Mouse (Mus musculus) intestine, embryonic 16.5 days (tissue): ENCODE results near the gene Ebf3. TPM values are rescaled to one million over a fixed set of nuclear protein-coding genes. Genes with fewer than 3 reads are reported as not detected.

Source experiments
- ATAC-seq: fragments of 200-750 bp; cut with Nextera tagmentation; 2 replicates; pipeline ENCODE4 v1.8.0; 2017; ENCODE audit warnings: moderate TSS enrichment, moderate library complexity
- H3K27ac ChIP-seq: fragments of 300-500 bp; sonication (generic); 2 replicates; pipeline ENCODE4 v1.5.1; 2014; ENCODE audit warnings: mild to moderate bottlenecking, low read length
- H3K27me3 ChIP-seq: fragments of 300-500 bp; sonication (generic); replicated peaks from 2 replicates; pipeline ENCODE4 v1.6.1; 2014; ENCODE audit warnings: low read length, control low read depth, mixed read lengths; ENCODE audit not compliant: control insufficient read depth, insufficient read depth
- H3K36me3 ChIP-seq: fragments of 300-500 bp; sonication (generic); 2 replicates; pipeline ENCODE4 v1.6.1; 2014; ENCODE audit warnings: low read length, control low read depth; ENCODE audit not compliant: control insufficient read depth, insufficient read depth
- H3K4me1 ChIP-seq: fragments of 300-500 bp; sonication (generic); 2 replicates; pipeline ENCODE4 v1.6.1; 2014; ENCODE audit warnings: low read length, control low read depth, mixed read lengths; ENCODE audit not compliant: control insufficient read depth, insufficient read depth
- H3K4me2 ChIP-seq: fragments of 300-500 bp; sonication (generic); 2 replicates; pipeline ENCODE4 v1.6.1; 2014; ENCODE audit warnings: low read depth, low read length, control low read depth
- H3K4me3 ChIP-seq: fragments of 300-500 bp; sonication (generic); 2 replicates; pipeline ENCODE4 v1.5.1; 2014; ENCODE audit warnings: mild to moderate bottlenecking, low read length
- H3K9ac ChIP-seq: fragments of 300-500 bp; sonication (generic); 2 replicates; pipeline ENCODE4 v1.6.1; 2014; ENCODE audit warnings: low read depth, low read length
- H3K9me3 ChIP-seq: fragments of 300-500 bp; sonication (generic); 2 replicates; pipeline ENCODE4 v1.6.1; 2016; ENCODE audit warnings: low read length, control low read depth; ENCODE audit not compliant: control insufficient read depth
- WGBS: fragments of 180-500 bp; shearing (Covaris S2); extraction: QIAGEN DNeasy Blood & Tissue Kit; methylation state at CpG from one replicate; pipeline ENCODE4 v1.1.7; 2014; 5-methylcytosine and 5-hydroxymethylcytosine counted together
- polyA plus RNA-seq: library from polyadenylated mRNA; unstranded; fragments of >200 nt; fragmentation: Nextera tagmentation; extraction: Ambion mirVana; gene quantifications from 2 replicates; pipeline ENCODE4 v1.2.1, GENCODE M21; 2015

Ebf3 gene
- polyA plus RNA-seq, 1 experiment from 2014 or later, result 0.43 TPM

DNA sequence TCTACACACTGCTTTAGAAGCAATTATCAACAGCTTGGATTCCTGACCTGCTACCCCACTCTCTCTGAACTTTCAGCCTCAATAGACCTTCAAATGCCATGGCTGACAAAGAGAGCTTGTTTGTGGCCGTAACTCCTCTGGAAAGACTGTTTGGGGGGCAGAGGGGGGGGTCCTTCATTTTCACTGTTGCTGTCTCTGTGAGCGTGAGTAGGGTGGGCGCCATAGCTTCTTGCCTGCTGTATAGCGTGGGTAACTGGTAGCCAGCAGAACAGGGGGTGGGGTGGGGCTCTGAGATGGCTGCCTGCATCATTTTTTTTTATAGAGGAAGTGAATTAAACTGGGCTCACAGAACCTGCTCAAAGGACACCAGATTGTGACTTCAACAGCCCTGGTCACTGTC, 114.7 kb downstream of the Ebf3 start:
- Histone ChIP-seq H3K9ac (no peak overlapping the region), H3K27ac (no peak overlapping the region), H3K4me3 (no peak overlapping the region), H3K4me1 (no peaks in the 10 kb centered on the region), H3K4me2 (no peak overlapping the region), H3K36me3 (no peaks in the 10 kb centered on the region), H3K9me3 (no peaks in the 10 kb centered on the region), H3K27me3 (peaks cover 5% of the 10 kb centered on the region; the same call in 1 of the 2 replicates)
- no peak for ATAC-seq
- WGBS, result 93% methylated on average over 4 of the region's 4 CpGs

DNA sequence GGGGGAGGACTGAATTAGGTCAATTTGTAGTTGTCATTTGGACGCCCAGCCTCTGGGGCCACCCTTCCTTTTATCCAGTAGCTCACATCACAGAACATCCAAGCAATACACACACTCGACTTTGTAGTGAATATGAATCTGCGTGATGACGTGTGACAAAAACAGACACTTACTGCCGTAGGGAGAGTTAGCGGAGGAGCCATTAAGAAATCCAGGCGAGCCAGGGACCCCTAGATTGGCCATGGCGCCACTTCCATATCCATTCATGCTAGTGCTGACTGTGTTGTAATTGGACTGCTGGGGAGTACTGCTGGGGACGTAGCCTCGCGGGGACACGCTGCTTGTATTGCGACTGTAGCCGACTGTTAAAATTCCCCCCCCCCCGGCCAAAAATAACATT, 115.3 kb downstream of the Ebf3 start:
- Histone ChIP-seq H3K27ac (no peak overlapping the region), H3K27me3 (peaks cover 5% of the 10 kb centered on the region; the same call in 1 of the 2 replicates), H3K9ac (no peak overlapping the region), H3K4me1 (no peaks in the 10 kb centered on the region), H3K4me2 (no peak overlapping the region), H3K9me3 (no peaks in the 10 kb centered on the region), H3K4me3 (no peak overlapping the region), H3K36me3 (no peaks in the 10 kb centered on the region)
- ATAC-seq, result no peak
- 93% methylated on average over 15 of the region's 15 CpGs for WGBS

DNA sequence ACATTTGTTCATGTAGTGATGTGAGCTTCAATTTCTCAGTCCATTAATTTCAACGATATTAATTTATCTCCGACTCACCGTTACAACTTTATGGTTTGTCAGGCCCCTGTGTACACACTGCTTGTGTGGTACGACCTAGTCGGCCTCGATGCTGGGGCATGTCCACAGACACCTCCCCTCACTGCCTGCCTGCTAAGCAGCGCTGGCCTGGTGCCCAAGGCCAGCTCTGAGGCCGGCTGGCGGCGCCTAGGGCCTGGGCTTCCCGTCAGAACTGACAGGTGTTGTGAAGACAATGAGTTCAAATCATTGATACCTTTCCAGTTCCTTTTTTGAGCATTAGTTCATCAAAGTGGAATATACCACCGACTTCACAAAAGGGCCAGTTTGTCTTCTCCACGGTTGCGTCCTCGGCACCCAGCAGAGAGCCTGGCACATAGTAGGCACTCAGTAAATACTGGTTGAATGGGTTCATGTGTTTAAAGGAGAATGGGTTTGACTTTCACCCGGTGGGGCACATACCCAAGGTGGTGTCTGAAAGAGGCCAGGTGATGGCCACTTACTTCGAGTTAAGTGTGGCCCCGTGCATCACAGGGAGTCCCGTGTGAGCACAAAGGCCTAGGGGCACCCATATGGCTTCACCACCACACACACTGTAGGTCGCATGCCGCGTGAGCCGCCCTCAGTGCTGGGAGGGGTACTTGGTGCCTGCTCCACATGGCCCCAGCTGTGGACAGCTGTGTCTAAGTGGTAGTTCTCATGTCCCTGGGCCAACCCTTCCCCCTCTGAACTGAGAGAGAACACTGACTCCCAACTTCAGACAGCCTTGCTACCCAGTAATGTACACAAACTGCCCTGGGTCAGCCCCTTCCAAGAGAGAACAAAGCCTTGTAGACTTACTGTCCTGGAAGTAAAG, 116.9 kb downstream of the Ebf3 start:
- no peaks in the 10 kb centered on the region for H3K36me3 ChIP-seq
- no peak overlapping the region for H3K4me3 ChIP-seq
- H3K9me3 ChIP-seq, result no peaks in the 10 kb centered on the region
- no peak overlapping the region for H3K4me2 ChIP-seq
- no peak overlapping the region for H3K27ac ChIP-seq
- peak; percentile 67 for ATAC-seq
- H3K9ac ChIP-seq, result no peak overlapping the region
- 72% methylated on average over 23 of the region's 23 CpGs for WGBS
- no peaks in the 10 kb centered on the region for H3K4me1 ChIP-seq
- H3K27me3 ChIP-seq, result peaks cover 5% of the 10 kb centered on the region; the same call in 1 of the 2 replicates

DNA sequence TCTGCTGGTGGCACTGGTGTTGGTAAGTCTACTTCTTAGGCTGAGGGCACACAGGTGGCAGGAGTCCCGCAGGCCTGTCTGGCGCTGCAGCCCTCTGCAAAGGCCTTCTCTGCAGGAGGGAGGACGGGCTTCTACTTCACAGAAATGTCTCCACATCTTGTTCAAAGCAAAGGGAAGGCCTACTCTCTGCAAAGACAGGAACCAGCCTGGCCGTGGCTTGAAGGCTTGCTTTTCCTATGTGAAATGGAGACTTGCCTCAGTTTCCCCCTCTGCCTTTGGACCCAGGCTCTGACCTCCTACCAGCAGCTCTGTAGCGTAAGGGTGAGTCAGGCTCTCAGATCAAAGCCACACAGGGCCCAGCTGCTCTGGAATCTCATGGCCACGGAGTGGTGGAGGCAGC, 117.7 kb downstream of the Ebf3 start:
- 84% methylated on average over 6 of the region's 6 CpGs for WGBS
- H3K27me3 ChIP-seq, result no peaks in the 10 kb centered on the region; the same call in 1 of the 2 replicates

DNA sequence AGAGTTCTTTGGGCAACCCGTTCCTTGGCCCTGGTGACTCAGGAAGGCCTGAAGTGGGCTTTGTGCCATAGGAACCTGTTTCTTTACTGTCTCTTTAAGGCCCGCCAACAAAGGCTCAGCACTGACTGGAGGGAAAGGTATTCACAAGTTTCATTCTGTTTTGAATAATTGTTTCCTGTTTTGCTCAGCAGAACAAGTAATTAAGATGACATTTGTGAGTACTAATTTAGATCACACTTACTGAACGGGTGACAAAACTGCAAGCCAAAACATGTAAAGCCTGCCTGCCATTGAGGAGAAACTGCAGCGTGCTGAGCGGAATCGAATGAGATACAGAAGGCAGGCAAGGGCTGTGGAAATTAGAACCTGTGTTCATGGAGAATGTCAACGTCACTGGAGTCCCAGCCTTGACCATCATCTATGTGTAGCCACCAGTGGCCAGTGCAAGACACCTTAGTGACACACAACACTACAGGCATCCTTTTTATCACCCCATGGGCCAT, 121.4 kb downstream of the Ebf3 start:
- Histone ChIP-seq H3K36me3 (no peaks in the 10 kb centered on the region), H3K9ac (no peak overlapping the region), H3K4me3 (no peak overlapping the region), H3K27ac (no peak overlapping the region), H3K4me1 (no peaks in the 10 kb centered on the region), H3K4me2 (no peak overlapping the region), H3K27me3 (no peaks in the 10 kb centered on the region), H3K9me3 (no peaks in the 10 kb centered on the region)
- WGBS, result 80% methylated on average over 7 of the region's 7 CpGs
- ATAC-seq, result no peak

More for the DNA sequence above, 117.7 kb downstream of the Ebf3 start:
- Histone ChIP-seq H3K4me2 (no peak overlapping the region), H3K4me3 (no peak overlapping the region), H3K36me3 (no peaks in the 10 kb centered on the region), H3K27ac (no peak overlapping the region), H3K9me3 (no peaks in the 10 kb centered on the region), H3K4me1 (no peaks in the 10 kb centered on the region), H3K9ac (no peak overlapping the region)
- no peak for ATAC-seq

DNA sequence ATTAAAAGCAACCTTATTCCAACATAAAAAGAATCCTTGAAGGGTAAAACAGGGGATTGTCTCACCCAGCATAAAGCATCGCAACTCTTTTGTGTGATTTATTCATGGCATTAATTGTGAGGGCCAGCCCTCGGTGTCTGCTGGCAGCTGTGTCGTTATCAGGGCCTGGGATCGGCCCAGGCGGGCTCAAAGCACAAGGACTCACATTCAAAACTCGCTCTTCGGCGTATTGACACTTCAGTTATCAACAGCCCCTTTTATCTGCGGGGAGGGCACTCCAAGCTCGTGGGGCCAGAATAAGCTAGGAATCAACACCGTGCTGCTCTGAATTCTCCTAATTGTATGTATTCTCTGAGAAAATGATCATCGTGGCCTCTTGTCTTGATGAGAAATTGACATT, 122.4 kb downstream of the Ebf3 start:
- H3K36me3 ChIP-seq, result no peaks in the 10 kb centered on the region
- H3K9ac ChIP-seq, result no peak overlapping the region
- peak overlapping the region; percentile 5; the same call in 1 of the 2 replicates for H3K4me2 ChIP-seq
- no peak overlapping the region for H3K27ac ChIP-seq
- H3K27me3 ChIP-seq, result no peaks in the 10 kb centered on the region
- ATAC-seq, result peak; percentile 46; the same call in 1 of the 2 replicates
- no peak overlapping the region for H3K4me3 ChIP-seq
- no peaks in the 10 kb centered on the region for H3K4me1 ChIP-seq
- no peaks in the 10 kb centered on the region for H3K9me3 ChIP-seq
- 48% methylated on average over 12 of the region's 12 CpGs for WGBS

DNA sequence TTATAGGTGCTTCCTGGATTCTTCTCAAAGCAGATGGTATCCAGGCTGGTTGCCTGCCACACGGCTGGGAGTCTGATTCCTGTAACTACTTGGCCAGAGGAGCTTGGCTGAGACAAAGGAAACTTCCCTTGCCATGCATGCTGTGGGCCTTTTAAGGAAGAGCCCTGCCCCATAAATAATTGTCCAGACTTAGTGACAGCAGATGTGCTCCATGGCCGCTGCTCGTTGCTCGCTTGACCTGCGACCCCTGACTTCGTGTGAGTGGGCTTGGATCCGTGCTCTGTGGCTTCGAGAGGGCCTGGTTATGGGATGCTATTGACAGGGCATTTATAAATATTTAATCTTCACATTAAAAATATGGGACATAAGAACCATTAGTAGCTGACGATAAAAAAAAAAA, 142.0 kb downstream of the Ebf3 start:
- H3K4me3 ChIP-seq, result no peak overlapping the region
- no peak overlapping the region for H3K9ac ChIP-seq
- 42% methylated on average over 9 of the region's 9 CpGs for WGBS
- H3K4me1 ChIP-seq, result no peaks in the 10 kb centered on the region
- no peaks in the 10 kb centered on the region for H3K36me3 ChIP-seq
- no peak overlapping the region for H3K4me2 ChIP-seq
- no peak overlapping the region for H3K27ac ChIP-seq
- ATAC-seq, result no peak
- H3K27me3 ChIP-seq, result no peaks in the 10 kb centered on the region
- H3K9me3 ChIP-seq, result no peaks in the 10 kb centered on the region

DNA sequence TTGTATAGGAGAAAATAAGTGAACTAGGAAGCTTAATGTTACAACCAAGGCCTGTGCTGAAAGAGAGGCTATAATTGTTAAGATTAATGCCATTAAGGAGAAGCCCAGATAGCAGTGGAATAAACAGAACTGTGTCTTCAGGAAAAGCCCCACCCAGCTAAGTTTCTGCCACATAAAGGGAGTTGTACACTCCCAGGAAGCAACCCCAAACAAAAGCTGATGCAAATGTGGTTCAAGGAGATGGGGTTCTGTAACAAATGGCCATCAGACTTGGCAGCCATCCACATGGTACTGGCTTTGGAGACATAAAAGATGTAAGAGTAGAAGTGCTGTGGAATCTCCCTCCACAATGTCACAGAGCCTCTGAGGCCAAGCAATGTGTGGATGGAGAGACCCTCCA, 155.2 kb downstream of the Ebf3 start:
- H3K27me3 ChIP-seq, result no peaks in the 10 kb centered on the region
- H3K36me3 ChIP-seq, result no peaks in the 10 kb centered on the region
- H3K9ac ChIP-seq, result no peak overlapping the region

DNA sequence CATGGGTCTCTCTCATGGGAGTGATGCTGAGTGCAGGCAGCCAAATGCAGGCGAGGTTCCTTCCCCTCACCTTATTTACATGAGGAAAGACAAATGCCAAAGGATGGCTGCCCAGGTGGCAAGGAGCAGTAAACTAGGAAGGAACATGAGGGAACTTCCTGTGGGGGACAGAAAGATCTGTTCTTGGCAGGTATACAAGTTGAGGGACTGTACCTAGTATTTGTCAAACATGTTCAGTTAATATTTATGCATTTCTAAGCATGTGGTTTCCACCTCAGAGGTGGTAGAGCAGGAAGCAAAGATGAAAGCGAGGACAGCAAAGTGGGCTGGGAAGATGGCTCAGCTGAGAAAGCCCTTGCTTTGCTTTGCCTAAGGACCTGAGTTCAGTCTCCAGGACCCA, 159.6 kb downstream of the Ebf3 start:
- ATAC-seq, result no peak
- H3K27ac ChIP-seq, result no peak overlapping the region
- no peaks in the 10 kb centered on the region for H3K27me3 ChIP-seq
- no peaks in the 10 kb centered on the region for H3K9me3 ChIP-seq
- H3K36me3 ChIP-seq, result no peaks in the 10 kb centered on the region
- WGBS, result 68% methylated on average over 2 of the region's 2 CpGs
- H3K4me3 ChIP-seq, result no peak overlapping the region
- H3K4me2 ChIP-seq, result no peak overlapping the region
- no peaks in the 10 kb centered on the region for H3K4me1 ChIP-seq
- no peak overlapping the region for H3K9ac ChIP-seq

More for the DNA sequence above, 155.2 kb downstream of the Ebf3 start:
- H3K4me1 ChIP-seq, result no peaks in the 10 kb centered on the region
- H3K9me3 ChIP-seq, result no peaks in the 10 kb centered on the region
- no peak for ATAC-seq
- no peak overlapping the region for H3K4me3 ChIP-seq
- H3K4me2 ChIP-seq, result no peak overlapping the region
- no peak overlapping the region for H3K27ac ChIP-seq
